Mouse (Mus musculus) forebrain, embryonic 12.5 days (tissue): ENCODE results near the gene Celf3. TPM values are rescaled to one million over a fixed set of nuclear protein-coding genes. Genes with fewer than 3 reads are reported as not detected.

Source experiments
- ATAC-seq: fragments of 200-750 bp; cut with Nextera tagmentation; 2 replicates; pipeline ENCODE4 v1.8.0; 2017; ENCODE audit warnings: moderate TSS enrichment; ENCODE audit not compliant: low FRiP score
- H3K27ac ChIP-seq: fragments of 300-500 bp; sonication (generic); 2 replicates; pipeline ENCODE4 v1.5.1; 2016; ENCODE audit warnings: mild to moderate bottlenecking
- H3K27me3 ChIP-seq: fragments of 300-500 bp; sonication (generic); 2 replicates; pipeline ENCODE4 v1.6.1; 2016; ENCODE audit warnings: mild to moderate bottlenecking
- H3K36me3 ChIP-seq: fragments of 300-500 bp; sonication (generic); replicated peaks from 2 replicates; pipeline ENCODE4 v1.6.1; 2016; ENCODE audit warnings: mild to moderate bottlenecking
- H3K4me1 ChIP-seq: fragments of 300-500 bp; sonication (generic); 2 replicates; pipeline ENCODE4 v1.6.1; 2016
- H3K4me2 ChIP-seq: fragments of 300-500 bp; sonication (generic); 2 replicates; pipeline ENCODE4 v1.6.1; 2016; ENCODE audit warnings: mild to moderate bottlenecking, moderate library complexity
- H3K4me3 ChIP-seq: fragments of 300-500 bp; sonication (generic); replicated peaks from 2 replicates; pipeline ENCODE4 v1.5.1; 2016; ENCODE audit warnings: mild to moderate bottlenecking
- H3K9ac ChIP-seq: fragments of 300-500 bp; sonication (generic); 2 replicates; pipeline ENCODE4 v1.6.1; 2016; ENCODE audit warnings: mild to moderate bottlenecking
- H3K9me3 ChIP-seq: fragments of 300-500 bp; sonication (generic); 2 replicates; pipeline ENCODE4 v1.6.1; 2016
- WGBS: fragments of 180-500 bp; shearing (Covaris S2); methylation state at CpG from one replicate; pipeline ENCODE4 v1.1.7; 2016; 5-methylcytosine and 5-hydroxymethylcytosine counted together
- polyA plus RNA-seq: library from polyadenylated mRNA; unstranded; fragments of >200 nt; fragmentation: Nextera tagmentation; extraction: Ambion mirVana; gene quantifications from 2 replicates; pipeline ENCODE4 v1.2.1, GENCODE M21; 2016

Gene Celf3
- polyA plus RNA-seq, 1 experiment from 2014 or later: 218 TPM

- H3K27ac ChIP-seq: peak overlapping the region; percentile 95
- 0 out of 2 replicates have a peak overlapping the region, but pooled peaks have one; percentile 4 for H3K4me2 ChIP-seq
- H3K27me3 ChIP-seq: no peaks in the 10 kb centered on the region
- ATAC-seq: peak; percentile 72
- H3K9me3 ChIP-seq: no peaks in the 10 kb centered on the region
- no peak overlapping the region for H3K4me3 ChIP-seq
- peak overlapping the region; percentile 29; the same call in 1 of the 2 replicates for H3K9ac ChIP-seq
- peaks cover 39% of the 10 kb centered on the region for H3K4me1 ChIP-seq
- no peaks in the 10 kb centered on the region for H3K36me3 ChIP-seq
- 25% methylated on average over 13 of the region's 13 CpGs for WGBS
Measured at GRCm38 (mm10) chr3:94465632-94466430, 12.3 kb upstream of the Celf3 start.

DNA sequence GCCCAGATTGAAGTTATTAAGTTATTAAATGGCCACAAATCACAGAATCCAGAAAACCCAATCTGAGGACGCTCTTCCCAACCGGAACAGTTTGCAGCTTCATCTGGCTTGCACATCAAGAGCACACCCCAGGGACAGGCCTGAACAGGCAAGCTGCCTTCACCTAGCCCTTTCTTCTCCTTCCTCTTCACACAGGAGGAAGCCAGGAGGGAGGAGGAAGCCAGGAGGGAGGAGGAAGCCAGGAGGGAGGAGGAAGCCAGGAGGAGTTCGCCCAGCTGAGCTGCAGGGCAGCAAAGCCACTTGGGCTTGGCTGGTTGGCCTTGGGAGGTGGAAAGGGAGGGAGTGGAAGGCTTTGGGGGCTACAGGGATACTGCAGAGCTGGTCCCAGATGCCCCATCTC, 9.2 kb upstream of the Celf3 start:
- Histone ChIP-seq H3K9me3 (no peaks in the 10 kb centered on the region), H3K4me1 (peaks cover 48% of the 10 kb centered on the region), H3K27me3 (no peaks in the 10 kb centered on the region), H3K4me3 (no peak overlapping the region), H3K9ac (peak overlapping the region; percentile 7; the same call in 1 of the 2 replicates), H3K36me3 (no peaks in the 10 kb centered on the region), H3K27ac (no peak overlapping the region), H3K4me2 (no peak overlapping the region)
- ATAC-seq: no peak
- WGBS: 65% methylated on average over 3 of the region's 3 CpGs

- Histone ChIP-seq H3K9ac (no peak overlapping the region), H3K4me3 (peak overlapping the region; percentile 25), H3K27me3 (no peaks in the 10 kb centered on the region), H3K36me3 (no peaks in the 10 kb centered on the region), H3K27ac (peak overlapping the region; percentile 53; the same call in 1 of the 2 replicates), H3K9me3 (no peaks in the 10 kb centered on the region), H3K4me1 (peaks cover 39% of the 10 kb centered on the region), H3K4me2 (peak overlapping the region; percentile 54)
- 10% methylated on average over 28 of the region's 28 CpGs for WGBS
- peak; percentile 86 for ATAC-seq
Measured at GRCm38 (mm10) chr3:94472447-94473114, 5.5 kb upstream of the Celf3 start.

GRCm38 (mm10) chr3:94473115-94473505, 5.0 kb upstream of the Celf3 start:
- Histone ChIP-seq H3K9me3 (no peaks in the 10 kb centered on the region), H3K4me2 (peak overlapping the region; percentile 54; the same call in 1 of the 2 replicates), H3K9ac (no peak overlapping the region), H3K27me3 (no peaks in the 10 kb centered on the region), H3K4me3 (no peak overlapping the region), H3K4me1 (peaks cover 44% of the 10 kb centered on the region), H3K27ac (peak overlapping the region; percentile 53; the same call in 1 of the 2 replicates), H3K36me3 (no peaks in the 10 kb centered on the region)
- no peak for ATAC-seq
- 49% methylated on average over 10 of the region's 10 CpGs for WGBS

- Histone ChIP-seq H3K4me2 (no peak overlapping the region), H3K4me3 (no peak overlapping the region), H3K9me3 (no peaks in the 10 kb centered on the region), H3K4me1 (peaks cover 50% of the 10 kb centered on the region), H3K27ac (peak overlapping the region; percentile 36; the same call in 1 of the 2 replicates), H3K9ac (no peak overlapping the region), H3K36me3 (no peaks in the 10 kb centered on the region), H3K27me3 (no peaks in the 10 kb centered on the region)
- 82% methylated on average over 5 of the region's 5 CpGs for WGBS
- ATAC-seq: no peak
Measured at GRCm38 (mm10) chr3:94473567-94474232, 4.4 kb upstream of the Celf3 start.

GRCm38 (mm10) chr3:94476301-94477035, 1.6 kb upstream of the Celf3 start:
- ATAC-seq: no peak
- WGBS: 65% methylated on average over 8 of the region's 8 CpGs
- Histone ChIP-seq H3K4me2 (no peak overlapping the region), H3K9ac (no peak overlapping the region), H3K4me3 (no peak overlapping the region), H3K4me1 (peaks cover 72% of the 10 kb centered on the region), H3K27me3 (peaks cover 6% of the 10 kb centered on the region; the same call in 1 of the 2 replicates), H3K36me3 (peaks cover 5% of the 10 kb centered on the region; the same call in 1 of the 2 replicates), H3K27ac (no peak overlapping the region), H3K9me3 (no peaks in the 10 kb centered on the region)

- 22% methylated on average over 4 of the region's 4 CpGs for WGBS
- peak overlapping the region; percentile 72 for H3K4me2 ChIP-seq
- peak overlapping the region; percentile 92 for H3K27ac ChIP-seq
- H3K9ac ChIP-seq: peak overlapping the region; percentile 84
- peaks cover 79% of the 10 kb centered on the region for H3K4me1 ChIP-seq
- ATAC-seq: no peak
- peak overlapping the region; percentile 64 for H3K4me3 ChIP-seq
- H3K9me3 ChIP-seq: no peaks in the 10 kb centered on the region
- peaks cover 13% of the 10 kb centered on the region; the same call in 1 of the 2 replicates for H3K36me3 ChIP-seq
- peaks cover 6% of the 10 kb centered on the region; the same call in 1 of the 2 replicates for H3K27me3 ChIP-seq
Measured at GRCm38 (mm10) chr3:94477444-94477843, 651 bp upstream of the Celf3 start.

- Histone ChIP-seq H3K36me3 (peaks cover 18% of the 10 kb centered on the region; the same call in 1 of the 2 replicates), H3K9ac (peak overlapping the region; percentile 84), H3K4me3 (peak overlapping the region; percentile 64), H3K27me3 (peaks cover 6% of the 10 kb centered on the region; the same call in 1 of the 2 replicates), H3K4me2 (peak overlapping the region; percentile 72), H3K27ac (peak overlapping the region; percentile 92), H3K9me3 (no peaks in the 10 kb centered on the region), H3K4me1 (peaks cover 80% of the 10 kb centered on the region)
- WGBS: 3% methylated on average over 9 of the region's 9 CpGs
- ATAC-seq: peak; percentile 36
Measured at GRCm38 (mm10) chr3:94478591-94479169, 585 bp downstream of the Celf3 start.

- peaks cover 18% of the 10 kb centered on the region; the same call in 1 of the 2 replicates for H3K36me3 ChIP-seq
- peaks cover 6% of the 10 kb centered on the region; the same call in 1 of the 2 replicates for H3K27me3 ChIP-seq
- peak overlapping the region; percentile 84 for H3K9ac ChIP-seq
- peak overlapping the region; percentile 64 for H3K4me3 ChIP-seq
- 13% methylated on average over 11 of the region's 11 CpGs for WGBS
- no peak for ATAC-seq
- H3K4me1 ChIP-seq: peaks cover 88% of the 10 kb centered on the region
- H3K9me3 ChIP-seq: no peaks in the 10 kb centered on the region
- H3K4me2 ChIP-seq: peak overlapping the region; percentile 72
- H3K27ac ChIP-seq: 0 out of 2 replicates have a peak overlapping the region, but pooled peaks have one; percentile 68
Measured at GRCm38 (mm10) chr3:94479564-94479963, 1.5 kb downstream of the Celf3 start.

- peak within 1 kb of the TSS; percentile 64 for H3K4me3 ChIP-seq
- H3K9me3 ChIP-seq: no peaks in the 10 kb centered on the region
- peak within 1 kb of the TSS; percentile 92 for H3K27ac ChIP-seq
- peak within 1 kb of the TSS; percentile 72 for H3K4me2 ChIP-seq
- WGBS: 13% methylated on average over 16 of the region's 16 CpGs
- H3K36me3 ChIP-seq: peaks cover 23% of the 10 kb centered on the region
- peak within 1 kb of the TSS; percentile 84 for H3K9ac ChIP-seq
- peaks cover 96% of the 10 kb centered on the region for H3K4me1 ChIP-seq
- no peak for ATAC-seq
- H3K27me3 ChIP-seq: peaks cover 6% of the 10 kb centered on the region; the same call in 1 of the 2 replicates
Measured at GRCm38 (mm10) chr3:94480291-94480884, 2.3 kb downstream of the Celf3 start, which contains the start of gene Riiad1. TSS of gene Riiad1 (minus strand) at chr3:94480341.

- H3K27ac ChIP-seq: peak overlapping the region; percentile 68; the same call in 1 of the 2 replicates
- H3K4me3 ChIP-seq: no peak overlapping the region
- no peaks in the 10 kb centered on the region for H3K9me3 ChIP-seq
- peaks cover 6% of the 10 kb centered on the region; the same call in 1 of the 2 replicates for H3K27me3 ChIP-seq
- ATAC-seq: no peak
- H3K4me1 ChIP-seq: peaks cover 99% of the 10 kb centered on the region
- 57% methylated on average over 4 of the region's 4 CpGs for WGBS
- peak overlapping the region; percentile 72 for H3K4me2 ChIP-seq
- no peak overlapping the region for H3K9ac ChIP-seq
- H3K36me3 ChIP-seq: peaks cover 31% of the 10 kb centered on the region
Measured at GRCm38 (mm10) chr3:94481429-94481828, 3.3 kb downstream of the Celf3 start.
